Mouse (Mus musculus) midbrain, embryonic 16.5 days (tissue): ENCODE measurements at regions not wholly inside any gene's neighbourhood (a gene's known extent, or its start where the extent isn't known, plus 50 kb on each side); places are given as distances from the start of the nearest gene placed in this dataset.

ENCODE experiments used
- ATAC-seq: fragments of 200-750 bp; cut with Nextera tagmentation; 2 replicates; pipeline ENCODE4 v1.8.0; 2017; ENCODE audit warnings: moderate TSS enrichment
- H3K27ac ChIP-seq: fragments of 300-500 bp; sonication (generic); 2 replicates; pipeline ENCODE4 v1.5.1; 2014; ENCODE audit warnings: mild to moderate bottlenecking, low read length, mixed read lengths
- H3K27me3 ChIP-seq: fragments of 300-500 bp; sonication (generic); 2 replicates; pipeline ENCODE4 v1.6.1; 2014; ENCODE audit warnings: low read depth, low read length, mixed read lengths; ENCODE audit not compliant: control insufficient read depth, insufficient read depth
- H3K36me3 ChIP-seq: fragments of 300-500 bp; sonication (generic); 2 replicates; pipeline ENCODE4 v1.6.1; 2014; ENCODE audit warnings: mild to moderate bottlenecking, low read length, moderate library complexity, mixed read lengths; ENCODE audit not compliant: control insufficient read depth, insufficient read depth
- H3K4me1 ChIP-seq: fragments of 300-500 bp; sonication (generic); 2 replicates; pipeline ENCODE4 v1.6.1; 2014; ENCODE audit warnings: mild to moderate bottlenecking, low read length, mixed read lengths; ENCODE audit not compliant: control insufficient read depth, insufficient read depth
- H3K4me2 ChIP-seq: fragments of 300-500 bp; sonication (generic); 2 replicates; pipeline ENCODE4 v1.6.1; 2014; ENCODE audit warnings: mild to moderate bottlenecking, low read length, mixed read lengths
- H3K4me3 ChIP-seq: fragments of 300-500 bp; sonication (generic); 2 replicates; pipeline ENCODE4 v1.5.1; 2014; ENCODE audit warnings: low read depth, mild to moderate bottlenecking, low read length, moderate library complexity, mixed read lengths
- H3K9ac ChIP-seq: fragments of 300-500 bp; sonication (generic); 2 replicates; pipeline ENCODE4 v1.6.1; 2014; ENCODE audit warnings: low read depth, low read length, mixed read lengths
- H3K9me3 ChIP-seq: fragments of 300-500 bp; sonication (generic); replicated peaks from 2 replicates; pipeline ENCODE4 v1.6.1; 2014; ENCODE audit warnings: mild to moderate bottlenecking, low read length, mixed read lengths; ENCODE audit not compliant: control insufficient read depth, poor library complexity, severe bottlenecking
- WGBS: fragments of 180-500 bp; shearing (Covaris S2); extraction: QIAGEN DNeasy Blood & Tissue Kit; methylation state at CpG from one replicate; pipeline ENCODE4 v1.1.7; 2014; 5-methylcytosine and 5-hydroxymethylcytosine counted together

- no peak for ATAC-seq
- Histone ChIP-seq H3K4me1 (no peaks in the 10 kb centered on the region; the same call in 1 of the 2 replicates), H3K4me3 (no peak overlapping the region), H3K36me3 (no peaks in the 10 kb centered on the region), H3K27me3 (no peaks in the 10 kb centered on the region), H3K27ac (no peak overlapping the region), H3K4me2 (no peak overlapping the region), H3K9ac (no peak overlapping the region), H3K9me3 (no peaks in the 10 kb centered on the region)
- WGBS: 65% methylated on average over 1 of the region's 1 CpGs
These were observed 158.8 kb upstream of the Trim24 start for GRCm38 (mm10) chr6:37711766-37712165.

GRCm38 (mm10) chr6:37713411-37713810 is 157.2 kb upstream of the Trim24 start:
- WGBS: 90% methylated on average over 4 of the region's 4 CpGs
- Histone ChIP-seq H3K9ac (no peak overlapping the region), H3K36me3 (no peaks in the 10 kb centered on the region), H3K4me2 (no peak overlapping the region), H3K27me3 (no peaks in the 10 kb centered on the region), H3K4me1 (no peaks in the 10 kb centered on the region; the same call in 1 of the 2 replicates), H3K9me3 (no peaks in the 10 kb centered on the region), H3K27ac (no peak overlapping the region), H3K4me3 (no peak overlapping the region)
- ATAC-seq: no peak

- Histone ChIP-seq H3K4me1 (no peaks in the 10 kb centered on the region; the same call in 1 of the 2 replicates), H3K4me3 (no peak overlapping the region), H3K27me3 (no peaks in the 10 kb centered on the region), H3K9ac (no peak overlapping the region), H3K4me2 (no peak overlapping the region), H3K27ac (no peak overlapping the region), H3K36me3 (no peaks in the 10 kb centered on the region), H3K9me3 (no peaks in the 10 kb centered on the region)
- no peak for ATAC-seq
- WGBS: 16% methylated on average over 6 of the region's 6 CpGs
These were observed 156.2 kb upstream of the Trim24 start for GRCm38 (mm10) chr6:37714223-37714928.

- Histone ChIP-seq H3K9me3 (no peaks in the 10 kb centered on the region), H3K36me3 (no peaks in the 10 kb centered on the region), H3K27ac (no peak overlapping the region), H3K9ac (no peak overlapping the region), H3K4me3 (no peak overlapping the region), H3K4me1 (no peaks in the 10 kb centered on the region), H3K27me3 (no peaks in the 10 kb centered on the region), H3K4me2 (no peak overlapping the region)
- no peak for ATAC-seq
- 83% methylated on average over 1 of the region's 1 CpGs for WGBS
These were observed 148.9 kb upstream of the Trim24 start for GRCm38 (mm10) chr6:37721736-37722135.

- no peaks in the 10 kb centered on the region for H3K36me3 ChIP-seq
- WGBS: 67% methylated on average over 4 of the region's 4 CpGs
- ATAC-seq: no peak
These were observed 147.3 kb upstream of the Trim24 start for GRCm38 (mm10) chr6:37723337-37723736.

GRCm38 (mm10) chr6:37724240-37724639 is 146.4 kb upstream of the Trim24 start:
- Histone ChIP-seq H3K4me2 (no peak overlapping the region), H3K9me3 (no peaks in the 10 kb centered on the region), H3K27ac (no peak overlapping the region), H3K9ac (no peak overlapping the region), H3K27me3 (no peaks in the 10 kb centered on the region), H3K36me3 (no peaks in the 10 kb centered on the region), H3K4me3 (no peak overlapping the region), H3K4me1 (no peaks in the 10 kb centered on the region)
- WGBS: 97% methylated on average over 5 of the region's 5 CpGs
- ATAC-seq: no peak

More at GRCm38 (mm10) chr6:37723337-37723736, 147.3 kb upstream of the Trim24 start:
- Histone ChIP-seq H3K4me3 (no peak overlapping the region), H3K4me1 (no peaks in the 10 kb centered on the region), H3K27ac (no peak overlapping the region), H3K9ac (no peak overlapping the region), H3K27me3 (no peaks in the 10 kb centered on the region), H3K4me2 (no peak overlapping the region), H3K9me3 (no peaks in the 10 kb centered on the region)

GRCm38 (mm10) chr6:37728621-37729020 is 142.0 kb upstream of the Trim24 start:
- Histone ChIP-seq H3K4me3 (no peak overlapping the region), H3K4me2 (no peak overlapping the region), H3K36me3 (no peaks in the 10 kb centered on the region), H3K27ac (no peak overlapping the region), H3K4me1 (no peaks in the 10 kb centered on the region), H3K9ac (no peak overlapping the region), H3K27me3 (no peaks in the 10 kb centered on the region), H3K9me3 (no peaks in the 10 kb centered on the region)
- 74% methylated on average over 2 of the region's 2 CpGs for WGBS
- ATAC-seq: no peak

GRCm38 (mm10) chr6:37729165-37729564 is 141.4 kb upstream of the Trim24 start:
- Histone ChIP-seq H3K36me3 (no peaks in the 10 kb centered on the region), H3K27ac (no peak overlapping the region), H3K27me3 (no peaks in the 10 kb centered on the region), H3K4me1 (no peaks in the 10 kb centered on the region), H3K9me3 (no peaks in the 10 kb centered on the region), H3K9ac (no peak overlapping the region), H3K4me2 (no peak overlapping the region), H3K4me3 (no peak overlapping the region)
- 92% methylated on average over 2 of the region's 2 CpGs for WGBS
- ATAC-seq: no peak

GRCm38 (mm10) chr6:37730500-37731239 is 139.9 kb upstream of the Trim24 start:
- Histone ChIP-seq H3K4me1 (no peaks in the 10 kb centered on the region), H3K9ac (no peak overlapping the region), H3K9me3 (no peaks in the 10 kb centered on the region), H3K4me2 (no peak overlapping the region), H3K27ac (no peak overlapping the region), H3K36me3 (no peaks in the 10 kb centered on the region), H3K27me3 (no peaks in the 10 kb centered on the region), H3K4me3 (no peak overlapping the region)
- WGBS: 52% methylated on average over 5 of the region's 8 CpGs
- no peak for ATAC-seq
